15 mouse cellular contexts compared by ENCODE assay signal in the genomic region with DNA sequence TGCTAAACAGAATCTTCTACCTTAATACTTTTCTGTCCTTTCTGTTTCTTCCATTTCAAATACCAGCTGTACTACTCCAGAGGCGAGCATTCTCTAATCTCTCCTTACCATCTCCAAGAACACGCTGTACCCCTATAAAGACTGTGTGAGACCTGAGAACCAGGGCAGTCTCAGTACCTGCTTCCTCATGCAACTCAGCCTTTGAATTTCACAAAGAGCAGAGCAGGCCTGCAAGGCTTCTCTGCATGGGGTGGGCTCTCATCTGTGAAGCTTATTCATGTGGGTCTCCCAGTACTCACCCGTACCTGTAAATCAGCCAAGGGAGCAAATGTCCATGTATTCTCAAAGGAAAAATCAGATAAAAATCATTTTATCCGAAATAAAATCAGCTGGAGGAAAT.
"Had no signal": no experiment of that assay in that cellular context is flagged by ENCODE, and none has a peak within 500 bp of the region (broad histone marks: within the 10 kb centered on the region; RNA-seq: fewer than 3 reads in every experiment).

No protein-coding gene starts in this region.

- H3K9ac ChIP-seq: limb, embryonic 15.5 days; liver, embryonic 14.5 days; liver, postnatal 0 days; lung, embryonic 14.5 days; midbrain, embryonic 13.5 days had no signal

- H3K9me3 ChIP-seq: limb, embryonic 15.5 days; midbrain, embryonic 13.5 days had no signal

- H3K27ac ChIP-seq: layer of hippocampus, adult 2 months; limb, embryonic 15.5 days; liver, embryonic 14.5 days; macrophage; midbrain, embryonic 13.5 days; stomach, postnatal 0 days had no signal

- H3K27me3 ChIP-seq: midbrain, embryonic 13.5 days had no signal

- H3K36me3 ChIP-seq: limb, embryonic 15.5 days; midbrain, embryonic 13.5 days had no signal

- H3K4me2 ChIP-seq: limb, embryonic 15.5 days; liver, embryonic 11.5 days; lung, embryonic 14.5 days; midbrain, embryonic 13.5 days had no signal

- DNase-seq: layer of hippocampus, adult 9-11 months; liver, postnatal 0 days; lung, embryonic 14.5 days; thymus, adult 18-20 months; thymus, postnatal 36 days had no signal

- H3K4me1 ChIP-seq: midbrain, embryonic 13.5 days had no signal

- H3K4me3 ChIP-seq: layer of hippocampus, adult 2 months; limb, embryonic 15.5 days; midbrain, embryonic 13.5 days had no signal

- ATAC-seq: inflammation-experienced regulatory T-cells, adult 6 months; intestine, embryonic 16.5 days; liver, postnatal 0 days; lung, postnatal 0 days; midbrain, embryonic 13.5 days had no signal
